Comparison of ENCODE assay signal across 17 mouse cellular contexts in the genomic region with DNA sequence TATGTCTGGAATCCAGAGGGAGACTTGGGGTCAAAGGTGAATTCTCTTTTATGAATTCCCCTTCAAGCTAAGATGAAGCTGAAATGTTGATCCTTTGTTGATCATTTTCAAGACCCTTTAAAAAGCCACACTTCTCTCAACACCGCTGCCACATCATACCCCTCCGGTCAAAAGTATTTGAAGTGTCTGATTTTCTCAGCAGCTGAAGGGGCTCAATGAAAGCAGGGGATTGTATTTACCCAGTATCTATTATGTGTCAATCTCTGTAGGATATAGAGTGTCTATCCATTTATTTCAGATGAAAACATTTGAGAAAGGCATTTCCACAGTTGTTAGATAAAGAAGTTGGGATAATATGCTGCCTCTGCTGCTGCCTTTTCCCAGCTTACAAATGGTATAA.
"Had no signal": no experiment of that assay in that cellular context is flagged by ENCODE, and none has a peak within 500 bp of the region (broad histone marks: within the 10 kb centered on the region; RNA-seq: fewer than 3 reads in every experiment).

No protein-coding gene starts in this region.

- H3K4me3 ChIP-seq: intestine, embryonic 15.5 days; kidney, embryonic 15.5 days; limb, embryonic 13.5 days; liver, embryonic 15.5 days; stomach, embryonic 15.5 days had no signal

- DNase-seq: kidney, adult 18-20 months; kidney, postnatal 14 days; layer of hippocampus, adult 9-11 months; layer of hippocampus, postnatal 36 days; left cerebral cortex, postnatal 4 days; lung, adult 2 months; lung, postnatal 36 days; right cerebral cortex, postnatal 14 days; thymus, adult 2 months; thymus, postnatal 25 days had no signal

- H3K9me3 ChIP-seq: intestine, embryonic 15.5 days; kidney, embryonic 15.5 days; limb, embryonic 13.5 days; liver, embryonic 15.5 days; stomach, embryonic 15.5 days had no signal

- H3K4me2 ChIP-seq: intestine, embryonic 15.5 days; kidney, embryonic 15.5 days; limb, embryonic 13.5 days; liver, embryonic 11.5 days; liver, embryonic 15.5 days; stomach, embryonic 15.5 days had no signal

- H3K36me3 ChIP-seq: intestine, embryonic 15.5 days; kidney, embryonic 15.5 days; limb, embryonic 13.5 days; liver, embryonic 15.5 days; stomach, embryonic 15.5 days had no signal

- H3K27ac ChIP-seq: intestine, embryonic 15.5 days; kidney, embryonic 15.5 days; limb, embryonic 13.5 days; liver, embryonic 15.5 days; stomach, embryonic 15.5 days had no signal

- H3K4me1 ChIP-seq: intestine, embryonic 15.5 days; kidney, embryonic 15.5 days; limb, embryonic 13.5 days; liver, embryonic 15.5 days; stomach, embryonic 15.5 days had no signal

- H3K27me3 ChIP-seq: intestine, embryonic 15.5 days; kidney, embryonic 15.5 days; limb, embryonic 13.5 days; liver, embryonic 15.5 days; stomach, embryonic 15.5 days had no signal

- ATAC-seq: intestine, embryonic 15.5 days; lung, postnatal 0 days had no signal

- H3K9ac ChIP-seq: intestine, embryonic 15.5 days; kidney, embryonic 15.5 days; limb, embryonic 13.5 days; liver, embryonic 15.5 days; stomach, embryonic 15.5 days had no signal
